Mouse (Mus musculus) G1E (cell line): Measurements from ENCODE around the gene Rbbp8nl.

Experiments
- CTCF ChIP-seq: IDR thresholded peaks from 2 replicates; pipeline ENCODE4 v1.5.1; 2012; ENCODE audit warnings: low read depth, low read length, inconsistent platforms, mixed read lengths
- GATA1 ChIP-seq: IDR thresholded peaks from 2 replicates; pipeline ENCODE4 v1.6.1; 2012; ENCODE audit warnings: borderline replicate concordance, low read length, inconsistent platforms, mixed read lengths
- TAL1 ChIP-seq: conservative IDR thresholded peaks from 2 replicates; pipeline ENCODE4 v1.6.1; 2012; ENCODE audit warnings: low read depth, low read length, inconsistent platforms, mixed read lengths

GRCm38 (mm10) chr2:180302201-180302600 lies 12.5 kb upstream of the Rbbp8nl start:
- TF ChIP-seq CTCF (no peak), GATA1 (no peak), TAL1 (no peak)
